Mouse (Mus musculus) forebrain, embryonic 16.5 days (tissue): ENCODE measurements at regions not wholly inside any gene's neighbourhood (a gene's known extent, or its start where the extent isn't known, plus 50 kb on each side); places are given as distances from the start of the nearest gene placed in this dataset.

Experiments used
- ATAC-seq: fragments of 200-750 bp; cut with Nextera tagmentation; 2 replicates; pipeline ENCODE4 v1.8.0; 2017; ENCODE audit warnings: mild to moderate bottlenecking, moderate library complexity
- H3K27ac ChIP-seq: fragments of 300-500 bp; sonication (generic); 2 replicates; pipeline ENCODE4 v1.5.1; 2014; ENCODE audit warnings: low read length, control low read depth
- H3K27me3 ChIP-seq: fragments of 300-500 bp; sonication (generic); replicated peaks from 2 replicates; pipeline ENCODE4 v1.6.1; 2014; ENCODE audit warnings: low read length; ENCODE audit not compliant: control insufficient read depth, insufficient read depth
- H3K36me3 ChIP-seq: fragments of 300-500 bp; sonication (generic); 2 replicates; pipeline ENCODE4 v1.6.1; 2014; ENCODE audit not compliant: control insufficient read depth, insufficient read depth
- H3K4me1 ChIP-seq: fragments of 300-500 bp; sonication (generic); replicated peaks from 2 replicates; pipeline ENCODE4 v1.6.1; 2014; ENCODE audit warnings: low read length; ENCODE audit not compliant: control insufficient read depth, insufficient read depth
- H3K4me2 ChIP-seq: fragments of 300-500 bp; sonication (generic); 2 replicates; pipeline ENCODE4 v1.6.1; 2014; ENCODE audit warnings: mild to moderate bottlenecking, low read length, control low read depth
- H3K4me3 ChIP-seq: fragments of 300-500 bp; sonication (generic); replicated peaks from 2 replicates; pipeline ENCODE4 v1.5.1; 2014; ENCODE audit warnings: mild to moderate bottlenecking, low read length, control low read depth
- H3K9ac ChIP-seq: fragments of 300-500 bp; sonication (generic); replicated peaks from 2 replicates; pipeline ENCODE4 v1.6.1; 2014; ENCODE audit warnings: low read depth, low read length, control low read depth
- H3K9me3 ChIP-seq: fragments of 300-500 bp; sonication (generic); 2 replicates; pipeline ENCODE4 v1.6.1; 2016; ENCODE audit warnings: low read length; ENCODE audit not compliant: control insufficient read depth
- WGBS: fragments of 180-500 bp; shearing (Covaris S2); extraction: QIAGEN DNeasy Blood & Tissue Kit; methylation state at CpG from one replicate; pipeline ENCODE4 v1.1.7; 2014; 5-methylcytosine and 5-hydroxymethylcytosine counted together

GRCm38 (mm10) chr6:54754810-54755209, 61.9 kb upstream of the Znrf2 start:
- Histone ChIP-seq H3K27ac (peak overlapping the region; percentile 70), H3K36me3 (no peaks in the 10 kb centered on the region), H3K9ac (no peak overlapping the region), H3K9me3 (no peaks in the 10 kb centered on the region), H3K4me3 (no peak overlapping the region), H3K4me2 (no peak overlapping the region), H3K27me3 (no peaks in the 10 kb centered on the region), H3K4me1 (peaks cover 31% of the 10 kb centered on the region)
- ATAC-seq: peak; percentile 51
- 59% methylated on average over 2 of the region's 2 CpGs for WGBS

GRCm38 (mm10) chr6:54757511-54757911, 59.2 kb upstream of the Znrf2 start:
- ATAC-seq: no peak
- Histone ChIP-seq H3K36me3 (no peaks in the 10 kb centered on the region), H3K9me3 (no peaks in the 10 kb centered on the region), H3K9ac (no peak overlapping the region), H3K4me2 (no peak overlapping the region), H3K27me3 (no peaks in the 10 kb centered on the region), H3K4me1 (peaks cover 45% of the 10 kb centered on the region), H3K27ac (peak overlapping the region; percentile 86), H3K4me3 (no peak overlapping the region)
- 33% methylated on average over 5 of the region's 5 CpGs for WGBS

- H3K36me3 ChIP-seq: no peaks in the 10 kb centered on the region
- H3K27me3 ChIP-seq: no peaks in the 10 kb centered on the region
- H3K4me2 ChIP-seq: no peak overlapping the region
- no peaks in the 10 kb centered on the region for H3K9me3 ChIP-seq
- ATAC-seq: peak; percentile 54
- peaks cover 45% of the 10 kb centered on the region for H3K4me1 ChIP-seq
- no peak overlapping the region for H3K4me3 ChIP-seq
- 4% methylated on average over 2 of the region's 2 CpGs for WGBS
- H3K9ac ChIP-seq: no peak overlapping the region
- peak overlapping the region; percentile 86 for H3K27ac ChIP-seq
These were observed 58.6 kb upstream of the Znrf2 start for GRCm38 (mm10) chr6:54758112-54758511.

GRCm38 (mm10) chr6:54759263-54759662, 57.5 kb upstream of the Znrf2 start:
- no peak for ATAC-seq
- Histone ChIP-seq H3K27ac (peak overlapping the region; percentile 90), H3K9ac (no peak overlapping the region)

GRCm38 (mm10) chr6:54759942-54760498, 56.7 kb upstream of the Znrf2 start:
- WGBS: 1% methylated on average over 11 of the region's 11 CpGs
- peak; percentile 85 for ATAC-seq
- H3K36me3 ChIP-seq: no peaks in the 10 kb centered on the region
- H3K4me3 ChIP-seq: no peak overlapping the region
- H3K27me3 ChIP-seq: no peaks in the 10 kb centered on the region
- H3K9me3 ChIP-seq: no peaks in the 10 kb centered on the region
- H3K4me1 ChIP-seq: peaks cover 42% of the 10 kb centered on the region
- 0 out of 2 replicates have a peak overlapping the region, but pooled peaks have one; percentile 24 for H3K9ac ChIP-seq
- peak overlapping the region; percentile 90 for H3K27ac ChIP-seq
- H3K4me2 ChIP-seq: peak overlapping the region; percentile 42

More at GRCm38 (mm10) chr6:54759263-54759662, 57.5 kb upstream of the Znrf2 start:
- WGBS: 65% methylated on average over 8 of the region's 8 CpGs
- Histone ChIP-seq H3K9me3 (no peaks in the 10 kb centered on the region), H3K4me2 (no peak overlapping the region), H3K4me3 (no peak overlapping the region), H3K36me3 (no peaks in the 10 kb centered on the region), H3K27me3 (no peaks in the 10 kb centered on the region), H3K4me1 (peaks cover 45% of the 10 kb centered on the region)

DNA sequence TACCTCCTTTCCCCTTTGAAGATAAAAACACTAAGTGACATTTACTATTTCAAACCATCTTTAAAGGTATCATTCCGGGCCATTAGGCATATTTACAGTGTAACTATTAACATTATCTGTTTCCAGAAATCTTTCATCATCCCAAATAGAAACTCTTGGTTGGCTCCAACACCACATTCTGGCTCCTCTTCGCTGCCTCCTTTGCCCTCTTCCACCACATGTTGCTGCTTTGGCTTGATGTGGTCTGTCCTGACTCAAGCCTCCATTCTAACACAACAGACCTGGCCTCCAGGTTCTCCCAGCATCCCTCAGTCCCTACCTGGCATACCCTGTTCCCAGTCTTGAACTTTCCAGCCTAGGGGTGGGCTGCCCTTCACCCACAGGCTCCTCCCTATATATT, 56.2 kb upstream of the Znrf2 start:
- Histone ChIP-seq H3K4me2 (no peak overlapping the region), H3K4me3 (no peak overlapping the region), H3K9ac (no peak overlapping the region), H3K27me3 (no peaks in the 10 kb centered on the region), H3K4me1 (peaks cover 40% of the 10 kb centered on the region), H3K36me3 (no peaks in the 10 kb centered on the region), H3K9me3 (no peaks in the 10 kb centered on the region), H3K27ac (peak overlapping the region; percentile 78)
- no peak for ATAC-seq
- WGBS: 51% methylated on average over 2 of the region's 2 CpGs

DNA sequence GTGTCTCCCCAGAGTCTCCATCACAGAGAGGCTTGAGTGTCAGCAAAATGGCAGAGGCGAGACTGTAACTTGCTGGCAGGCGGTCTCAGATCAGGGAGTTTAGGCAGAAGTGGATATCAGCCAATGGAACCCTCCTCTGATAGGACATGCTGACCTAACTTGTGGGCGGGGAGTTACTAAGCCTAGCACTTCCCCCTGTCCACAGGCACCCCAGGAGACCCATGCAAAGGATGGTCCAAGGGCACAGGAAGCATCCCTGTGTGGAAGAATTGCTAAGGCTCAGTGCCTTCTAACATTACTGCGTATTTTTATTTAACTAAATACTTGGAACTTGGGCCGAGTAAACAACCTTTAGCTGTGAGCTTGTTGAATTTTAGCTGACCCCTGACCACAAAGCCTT, 54.7 kb upstream of the Znrf2 start:
- 79% methylated on average over 5 of the region's 5 CpGs for WGBS
- no peak for ATAC-seq
- Histone ChIP-seq H3K9ac (no peak overlapping the region), H3K4me3 (no peak overlapping the region), H3K4me2 (no peak overlapping the region), H3K9me3 (no peaks in the 10 kb centered on the region), H3K27ac (no peak overlapping the region), H3K4me1 (peaks cover 40% of the 10 kb centered on the region), H3K36me3 (no peaks in the 10 kb centered on the region), H3K27me3 (no peaks in the 10 kb centered on the region)

- Histone ChIP-seq H3K9ac (no peak overlapping the region), H3K4me3 (no peak overlapping the region), H3K27ac (no peak overlapping the region), H3K4me1 (peaks cover 36% of the 10 kb centered on the region), H3K36me3 (no peaks in the 10 kb centered on the region), H3K27me3 (no peaks in the 10 kb centered on the region), H3K9me3 (no peaks in the 10 kb centered on the region), H3K4me2 (no peak overlapping the region)
- ATAC-seq: no peak
- WGBS: 38% methylated on average over 5 of the region's 5 CpGs
These were observed 54.2 kb upstream of the Znrf2 start for GRCm38 (mm10) chr6:54762499-54762898.

DNA sequence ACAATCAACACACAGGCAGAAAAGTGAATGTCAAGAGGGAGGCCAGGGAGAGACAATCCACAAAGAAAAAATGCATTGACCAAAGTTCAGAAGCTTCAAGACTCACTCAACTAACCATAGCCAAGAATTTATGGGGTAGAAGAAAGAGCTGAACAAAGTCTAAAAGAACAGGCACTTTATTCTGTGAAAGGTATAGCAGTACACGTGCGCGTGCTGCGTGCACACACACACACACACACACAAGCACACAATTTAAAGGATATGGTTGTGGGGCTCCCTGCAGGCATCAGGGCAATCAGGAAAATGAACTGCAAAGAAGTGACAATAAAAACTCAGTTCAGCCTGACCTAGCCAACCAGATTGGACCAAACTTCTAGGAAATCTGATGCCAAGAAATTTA, 53.0 kb upstream of the Znrf2 start:
- Histone ChIP-seq H3K27ac (no peak overlapping the region), H3K4me3 (no peak overlapping the region), H3K9me3 (no peaks in the 10 kb centered on the region), H3K27me3 (no peaks in the 10 kb centered on the region), H3K4me2 (no peak overlapping the region), H3K9ac (no peak overlapping the region), H3K4me1 (peaks cover 26% of the 10 kb centered on the region), H3K36me3 (no peaks in the 10 kb centered on the region)
- no peak for ATAC-seq
- 94% methylated on average over 4 of the region's 4 CpGs for WGBS

DNA sequence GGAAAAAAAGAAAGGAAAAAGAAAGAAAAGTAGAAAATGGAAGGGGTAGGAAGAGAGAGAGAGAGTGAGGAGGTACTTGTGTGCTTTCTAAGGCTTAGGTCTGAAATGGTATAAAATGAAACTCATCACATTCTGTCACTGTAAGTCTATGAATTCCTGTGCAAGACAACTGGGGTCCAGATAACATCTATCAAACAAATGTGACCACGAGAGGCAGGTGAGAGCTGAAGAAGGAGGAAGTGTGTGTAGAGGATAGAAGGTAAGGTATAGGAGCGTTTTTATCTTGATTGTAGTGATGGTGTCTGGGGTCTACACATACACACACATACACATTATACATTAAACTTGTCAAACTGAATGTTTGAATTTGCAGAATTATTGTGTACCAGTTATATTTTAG, 51.0 kb upstream of the Znrf2 start:
- Histone ChIP-seq H3K9me3 (no peaks in the 10 kb centered on the region), H3K4me3 (no peak overlapping the region), H3K4me1 (peaks cover 8% of the 10 kb centered on the region), H3K9ac (no peak overlapping the region), H3K36me3 (no peaks in the 10 kb centered on the region), H3K27ac (no peak overlapping the region), H3K27me3 (no peaks in the 10 kb centered on the region), H3K4me2 (no peak overlapping the region)
- no peak for ATAC-seq
- 88% methylated on average over 2 of the region's 2 CpGs for WGBS
